Mouse (Mus musculus) E14TG2a.4 (cell line): ENCODE results near the gene Mxd3.

ENCODE experiments used
- CTCF ChIP-seq: conservative IDR thresholded peaks from 2 replicates; pipeline ENCODE4 v1.5.1; 2014; ENCODE audit warnings: low read length
- POU5F1 ChIP-seq: IDR thresholded peaks from 2 replicates; pipeline ENCODE4 v1.6.1; 2014; ENCODE audit warnings: low read length, borderline replicate concordance

- TF ChIP-seq CTCF (no peak), POU5F1 (no peak)
Measured at GRCm38 (mm10) chr13:55332331-55332730, 2.7 kb upstream of the Mxd3 start.
